18 mouse cellular contexts compared by ENCODE assay signal in genomic region chr14:27249121-27249520, GRCm38 (mm10).
DNase-seq lines count a peak whose midpoint lies in the region; ATAC-seq lines count a peak whose summit lies in the region.
"Had no signal": no experiment of that assay in that cellular context is flagged by ENCODE, and none has a peak within 500 bp of the region (broad histone marks: within the 10 kb centered on the region; RNA-seq: fewer than 3 reads in every experiment).

No protein-coding gene starts in this region.

- DNase-seq in 416B (ENCODE audit: low read depth): peak; percentile 72
- DNase-seq in brain, adult 2 months (ENCODE audit: low read depth, low spot score): peak; percentile 54
- no peak for DNase-seq in yolk sac, embryonic 10.5 days (ENCODE audit: low spot score)
- DNase-seq in kidney, adult 9 months: no peak
- DNase-seq in adrenal gland, postnatal 25 days: no peak
- DNase-seq: cerebellum, adult 9-10 months; gastrocnemius, postnatal 14 days; kidney, adult 11 months; kidney, postnatal 14 days; liver; lung, postnatal 14 days; spleen, adult 18-20 months; thymus, adult 2 months had no signal

- ATAC-seq in CD4-positive, CD25-positive, alpha-beta regulatory T cell, adult 4 months: peak; percentile 93
- peak; percentile 59; the same call in 1 of the 2 replicates for ATAC-seq in neutrophil, adult 5-6 weeks (ENCODE audit: extremely low read depth, insufficient number of reproducible peaks, low FRiP score, poor library complexity, severe bottlenecking)
- ATAC-seq: forebrain, embryonic 14.5 days; hindbrain, embryonic 16.5 days; midbrain, embryonic 15.5 days had no signal

Comparison
In these comparisons a context has a peak if more than half of its experiments do, and no peak if none do; other contexts are left out.
1. DNase-seq: peak in 416B (single experiment) and brain, adult 2 months (single experiment); none in yolk sac, embryonic 10.5 days (single experiment), kidney, adult 9 months (single experiment) and adrenal gland, postnatal 25 days (single experiment).